Mouse (Mus musculus) embryonic fibroblast, embryonic 13.5 days (primary cell): ENCODE measurements around the gene Ccna1.

Experiments used
- CTCF ChIP-seq: IDR thresholded peaks from 2 replicates; pipeline ENCODE4 v1.5.1; 2011; ENCODE audit warnings: mild to moderate bottlenecking, control low read depth, low read length, moderate library complexity, borderline replicate concordance; ENCODE audit not compliant: insufficient read depth
- POLR2A ChIP-seq: IDR thresholded peaks from 2 replicates; pipeline ENCODE4 v1.6.1; 2011; ENCODE audit warnings: low read depth, mild to moderate bottlenecking, control low read depth, low read length, moderate library complexity

- no peak for TF ChIP-seq POLR2A
- no peak for TF ChIP-seq CTCF
These were observed 43.6 kb downstream of the Ccna1 start for GRCm38 (mm10) chr3:55011681-55012080.
